Mouse (Mus musculus): ENCODE data around the gene Syn3.
A peak's percentile ranks its signal among the peaks of the same experiment; 100 is the strongest.

Gene Syn3

GRCm38 (mm10) chr10:86339649-86340379, 158.9 kb downstream of the Syn3 start:
- DNase-seq (ENCODE audit: low spot score), result peak; percentile 95

- DNase-seq (ENCODE audit: low spot score), result no peak
Observed at GRCm38 (mm10) chr10:86339121-86339520, 159.6 kb downstream of the Syn3 start.

GRCm38 (mm10) chr10:86338121-86338715, 160.5 kb downstream of the Syn3 start:
- DNase-seq (ENCODE audit: low spot score), result no peak

- DNase-seq (ENCODE audit: low spot score), result no peak
Observed at GRCm38 (mm10) chr10:86337239-86337638, 161.5 kb downstream of the Syn3 start.

- no peak for DNase-seq (ENCODE audit: low spot score)
Observed at GRCm38 (mm10) chr10:86336506-86336905, 162.2 kb downstream of the Syn3 start.

GRCm38 (mm10) chr10:86334581-86334980, 164.1 kb downstream of the Syn3 start:
- DNase-seq (ENCODE audit: low spot score), result no peak

GRCm38 (mm10) chr10:86332942-86333341, 165.8 kb downstream of the Syn3 start:
- DNase-seq (ENCODE audit: low spot score), result no peak

GRCm38 (mm10) chr10:86331681-86332281, 166.9 kb downstream of the Syn3 start:
- DNase-seq (ENCODE audit: low spot score), result no peak

- DNase-seq (ENCODE audit: low spot score), result no peak
Observed at GRCm38 (mm10) chr10:86330993-86331680, 167.6 kb downstream of the Syn3 start.

GRCm38 (mm10) chr10:86329241-86329882, 169.3 kb downstream of the Syn3 start:
- DNase-seq (ENCODE audit: low spot score), result no peak

GRCm38 (mm10) chr10:86328691-86329090, 170.0 kb downstream of the Syn3 start:
- DNase-seq (ENCODE audit: low spot score), result peak; percentile 49

- no peak for DNase-seq (ENCODE audit: low spot score)
Observed at GRCm38 (mm10) chr10:86328143-86328542, 170.6 kb downstream of the Syn3 start.

GRCm38 (mm10) chr10:86325272-86325671, 173.4 kb downstream of the Syn3 start:
- no peak for DNase-seq (ENCODE audit: low spot score)

- no peak for DNase-seq (ENCODE audit: low spot score)
Observed at GRCm38 (mm10) chr10:86323275-86323994, 175.3 kb downstream of the Syn3 start.

- no peak for DNase-seq (ENCODE audit: low spot score)
Observed at GRCm38 (mm10) chr10:86322006-86322405, 176.7 kb downstream of the Syn3 start.

GRCm38 (mm10) chr10:86321194-86321593, 177.5 kb downstream of the Syn3 start:
- no peak for DNase-seq (ENCODE audit: low spot score)

GRCm38 (mm10) chr10:86320204-86320603, 178.5 kb downstream of the Syn3 start:
- no peak for DNase-seq (ENCODE audit: low spot score)

- DNase-seq (ENCODE audit: low spot score), result no peak
Observed at GRCm38 (mm10) chr10:86319526-86319925, 179.2 kb downstream of the Syn3 start.

- no peak for DNase-seq (ENCODE audit: low spot score)
Observed at GRCm38 (mm10) chr10:86318552-86319140, 180.1 kb downstream of the Syn3 start.

- no peak for DNase-seq (ENCODE audit: low spot score)
Observed at GRCm38 (mm10) chr10:86317633-86318032, 181.1 kb downstream of the Syn3 start.

- no peak for DNase-seq (ENCODE audit: low spot score)
Observed at GRCm38 (mm10) chr10:86315513-86315912, 183.2 kb downstream of the Syn3 start.

All from lung, postnatal 25 days (tissue).